Mouse (Mus musculus): ENCODE measurements around the gene Cracr2b. TPM values are rescaled to one million over a fixed set of nuclear protein-coding genes. Genes with fewer than 3 reads are reported as not detected.
A peak's percentile ranks its signal among the peaks of the same experiment; 100 is the strongest.

Cracr2b gene
- polyA plus RNA-seq, 1 experiment = 0.06 TPM

GRCm38 (mm10) chr7:141476226-141476980 lies 15.5 kb downstream of the Cracr2b start:
- no peak for TF ChIP-seq GATA1 (IDR thresholded peaks at IDR 0.05; ENCODE audit: low read length)
- no peak for TF ChIP-seq TAL1 (IDR thresholded peaks at IDR 0.05; ENCODE audit: low read length)
- H3K4me3 ChIP-seq (replicated peaks) = peak overlapping the region; percentile 95
- H3K27me3 ChIP-seq (ENCODE audit: control insufficient read depth) = peaks cover 10% of the 10 kb centered on the region
- H3K9me3 ChIP-seq (ENCODE audit: control insufficient read depth, low read length) = no peaks in the 10 kb centered on the region
- H3K36me3 ChIP-seq (ENCODE audit: control insufficient read depth) = peaks cover 21% of the 10 kb centered on the region
- peaks cover 72% of the 10 kb centered on the region for H3K4me1 ChIP-seq (ENCODE audit: control insufficient read depth)

- Histone ChIP-seq H3K4me1 (ENCODE audit: control insufficient read depth) (peaks cover 76% of the 10 kb centered on the region), H3K4me3 (replicated peaks) (peak overlapping the region; percentile 95), H3K9me3 (ENCODE audit: control insufficient read depth, low read length) (no peaks in the 10 kb centered on the region; the same call in 1 of the 2 replicates), H3K27me3 (ENCODE audit: control insufficient read depth) (peaks cover 16% of the 10 kb centered on the region), H3K36me3 (ENCODE audit: control insufficient read depth) (peaks cover 17% of the 10 kb centered on the region)
- no peak for TF ChIP-seq TAL1 (IDR thresholded peaks at IDR 0.05; ENCODE audit: low read length)
- no peak for TF ChIP-seq GATA1 (IDR thresholded peaks at IDR 0.05; ENCODE audit: low read length)
Observed at GRCm38 (mm10) chr7:141476981-141477370, 16.1 kb downstream of the Cracr2b start.

GRCm38 (mm10) chr7:141477578-141478269 lies 16.8 kb downstream of the Cracr2b start:
- H3K36me3 ChIP-seq (ENCODE audit: control insufficient read depth) = peaks cover 9% of the 10 kb centered on the region
- no peak overlapping the region for H3K4me3 ChIP-seq (replicated peaks)
- TF ChIP-seq TAL1 (IDR thresholded peaks at IDR 0.05; ENCODE audit: low read length) (no peak), GATA1 (IDR thresholded peaks at IDR 0.05; ENCODE audit: low read length) (no peak)
- H3K27me3 ChIP-seq (ENCODE audit: control insufficient read depth) = peaks cover 23% of the 10 kb centered on the region
- H3K9me3 ChIP-seq (ENCODE audit: control insufficient read depth, low read length) = no peaks in the 10 kb centered on the region; the same call in 1 of the 2 replicates
- H3K4me1 ChIP-seq (ENCODE audit: control insufficient read depth) = peaks cover 78% of the 10 kb centered on the region

GRCm38 (mm10) chr7:141478270-141478748 lies 17.4 kb downstream of the Cracr2b start:
- Histone ChIP-seq H3K4me3 (replicated peaks) (no peak overlapping the region), H3K36me3 (ENCODE audit: control insufficient read depth) (peaks cover 4% of the 10 kb centered on the region), H3K27me3 (ENCODE audit: control insufficient read depth) (peaks cover 29% of the 10 kb centered on the region), H3K9me3 (ENCODE audit: control insufficient read depth, low read length) (no peaks in the 10 kb centered on the region; the same call in 1 of the 2 replicates), H3K4me1 (ENCODE audit: control insufficient read depth) (peaks cover 75% of the 10 kb centered on the region)
- TF ChIP-seq GATA1 (IDR thresholded peaks at IDR 0.05; ENCODE audit: low read length) (no peak), TAL1 (IDR thresholded peaks at IDR 0.05; ENCODE audit: low read length) (no peak)

GRCm38 (mm10) chr7:141480842-141481497 lies 20.1 kb downstream of the Cracr2b start:
- no peaks in the 10 kb centered on the region; the same call in 1 of the 2 replicates for H3K9me3 ChIP-seq (ENCODE audit: control insufficient read depth, low read length)
- peaks cover 52% of the 10 kb centered on the region for H3K4me1 ChIP-seq (ENCODE audit: control insufficient read depth)
- no peak overlapping the region for H3K4me3 ChIP-seq (replicated peaks)

GRCm38 (mm10) chr7:141481498-141482401 lies 20.9 kb downstream of the Cracr2b start:
- peaks cover 19% of the 10 kb centered on the region for H3K36me3 ChIP-seq (ENCODE audit: control insufficient read depth)
- no peak for TF ChIP-seq TAL1 (IDR thresholded peaks at IDR 0.05; ENCODE audit: low read length)
- no peak for TF ChIP-seq GATA1 (IDR thresholded peaks at IDR 0.05; ENCODE audit: low read length)
- H3K27me3 ChIP-seq (ENCODE audit: control insufficient read depth) = peaks cover 38% of the 10 kb centered on the region
- peaks cover 45% of the 10 kb centered on the region for H3K4me1 ChIP-seq (ENCODE audit: control insufficient read depth)
- no peaks in the 10 kb centered on the region; the same call in 1 of the 2 replicates for H3K9me3 ChIP-seq (ENCODE audit: control insufficient read depth, low read length)
- H3K4me3 ChIP-seq (replicated peaks) = peak overlapping the region; percentile 54

More at GRCm38 (mm10) chr7:141480842-141481497, 20.1 kb downstream of the Cracr2b start:
- H3K27me3 ChIP-seq (ENCODE audit: control insufficient read depth) = peaks cover 38% of the 10 kb centered on the region
- TF ChIP-seq TAL1 (IDR thresholded peaks at IDR 0.05; ENCODE audit: low read length) = no peak
- TF ChIP-seq GATA1 (IDR thresholded peaks at IDR 0.05; ENCODE audit: low read length) = no peak
- H3K36me3 ChIP-seq (ENCODE audit: control insufficient read depth) = peaks cover 13% of the 10 kb centered on the region

GRCm38 (mm10) chr7:141482531-141483024 lies 21.7 kb downstream of the Cracr2b start:
- H3K27me3 ChIP-seq (ENCODE audit: control insufficient read depth) = peaks cover 38% of the 10 kb centered on the region
- no peak for TF ChIP-seq GATA1 (IDR thresholded peaks at IDR 0.05; ENCODE audit: low read length)
- peaks cover 24% of the 10 kb centered on the region for H3K36me3 ChIP-seq (ENCODE audit: control insufficient read depth)
- H3K9me3 ChIP-seq (ENCODE audit: control insufficient read depth, low read length) = no peaks in the 10 kb centered on the region; the same call in 1 of the 2 replicates
- H3K4me3 ChIP-seq (replicated peaks) = peak overlapping the region; percentile 54
- H3K4me1 ChIP-seq (ENCODE audit: control insufficient read depth) = peaks cover 42% of the 10 kb centered on the region

GRCm38 (mm10) chr7:141483114-141483653 lies 22.3 kb downstream of the Cracr2b start:
- H3K27me3 ChIP-seq (ENCODE audit: control insufficient read depth) = peaks cover 38% of the 10 kb centered on the region
- peaks cover 36% of the 10 kb centered on the region for H3K4me1 ChIP-seq (ENCODE audit: control insufficient read depth)
- no peak overlapping the region for H3K4me3 ChIP-seq (replicated peaks)
- TF ChIP-seq TAL1 (IDR thresholded peaks at IDR 0.05; ENCODE audit: low read length) (no peak), GATA1 (IDR thresholded peaks at IDR 0.05; ENCODE audit: low read length) (no peak)
- H3K36me3 ChIP-seq (ENCODE audit: control insufficient read depth) = peaks cover 26% of the 10 kb centered on the region
- H3K9me3 ChIP-seq (ENCODE audit: control insufficient read depth, low read length) = no peaks in the 10 kb centered on the region; the same call in 1 of the 2 replicates

Measured in erythroblast, embryonic 14.5 days (primary cell).